Mouse (Mus musculus) MEL (cell line): Measurements from ENCODE around the gene Selenow.

Experiments
- EP300 ChIP-seq, 2 experiments: IDR thresholded peaks; 2 replicates each; pipeline ENCODE4 v1.6.1; 2011; ENCODE audit warnings: improper control_type of control experiment in 2 of 2, low read length in 2 of 2, low read depth in 1 of 2, mild to moderate bottlenecking in 1 of 2
- KAT2A ChIP-seq: conservative IDR thresholded peaks from 2 replicates; pipeline ENCODE4 v1.6.1; 2012; ENCODE audit warnings: low read depth, low read length, improper control_type of control experiment, inconsistent platforms
- MAX ChIP-seq: IDR thresholded peaks from 2 replicates; pipeline ENCODE4 v1.6.1; 2011; ENCODE audit warnings: low read length, improper control_type of control experiment
- MXI1 ChIP-seq: IDR thresholded peaks from 2 replicates; pipeline ENCODE4 v1.6.1; 2011; ENCODE audit warnings: mild to moderate bottlenecking, low read depth, low read length, improper control_type of control experiment
- POLR2A ChIP-seq, 2 experiments: IDR thresholded peaks; 2 replicates each; pipeline ENCODE4 v1.6.1; 2011 to 2012; ENCODE audit warnings: low read length in 2 of 2, mild to moderate bottlenecking in 2 of 2, control low read depth in 1 of 2, improper control_type of control experiment in 1 of 2, low read depth in 1 of 2, moderate library complexity in 1 of 2; ENCODE audit not compliant: control insufficient read depth in 1 of 2, insufficient read depth in 1 of 2, poor library complexity in 1 of 2
- POLR2AphosphoS5 ChIP-seq: IDR thresholded peaks from 2 replicates; pipeline ENCODE4 v1.6.1; 2012; ENCODE audit warnings: low read depth, borderline replicate concordance, mild to moderate bottlenecking, inconsistent platforms, low read length, moderate library complexity, mixed read lengths
- RCOR1 ChIP-seq: IDR thresholded peaks from 2 replicates; pipeline ENCODE4 v1.6.1; 2012; ENCODE audit warnings: low read depth, mild to moderate bottlenecking, inconsistent platforms, low read length, improper control_type of control experiment
- UBTF ChIP-seq: IDR thresholded peaks from 2 replicates; pipeline ENCODE4 v1.6.1; 2012; ENCODE audit warnings: low read depth, mild to moderate bottlenecking, inconsistent platforms, low read length, improper control_type of control experiment, moderate library complexity, borderline replicate concordance; ENCODE audit not compliant: insufficient read depth
- USF1 ChIP-seq: IDR thresholded peaks from 2 replicates; pipeline ENCODE4 v1.6.1; 2014; ENCODE audit warnings: low read depth, mild to moderate bottlenecking, inconsistent platforms, low read length, improper control_type of control experiment, moderate library complexity
- USF2 ChIP-seq, 2 experiments: IDR thresholded peaks; 2 replicates each; pipeline ENCODE4 v1.6.1; 2011 to 2012; ENCODE audit warnings: improper control_type of control experiment in 2 of 2, low read length in 2 of 2, borderline replicate concordance in 1 of 2, inconsistent platforms in 1 of 2, low read depth in 1 of 2, mild to moderate bottlenecking in 1 of 2; ENCODE audit not compliant: insufficient read depth in 1 of 2

GRCm38 (mm10) chr7:15961798-15962197, 39.6 kb upstream of the Selenow start:
- TF ChIP-seq POLR2A (IDR thresholded peaks at IDR 0.05; ENCODE audit: control insufficient read depth in 1 of 2, insufficient read depth in 1 of 2, low read depth in 1 of 2, low read length in 2 of 2, poor library complexity in 1 of 2): no peak
- TF ChIP-seq USF1: no peak
- TF ChIP-seq EP300 (IDR thresholded peaks at IDR 0.05; ENCODE audit: low read depth in 1 of 2, low read length in 2 of 2): no peak
- TF ChIP-seq MXI1: no peak
- no peak for TF ChIP-seq USF2 (IDR thresholded peaks at IDR 0.05; ENCODE audit: borderline replicate concordance in 1 of 2, insufficient read depth in 1 of 2, low read depth in 1 of 2, low read length in 2 of 2)
- no peak for TF ChIP-seq POLR2AphosphoS5
- TF ChIP-seq RCOR1: no peak
- no peak for TF ChIP-seq MAX
- TF ChIP-seq UBTF: no peak
- TF ChIP-seq KAT2A: no peak
